Mouse (Mus musculus): ENCODE measurements around the gene Rgmb. TPM values are rescaled to one million over a fixed set of nuclear protein-coding genes. Genes with fewer than 3 reads are reported as not detected.

The Rgmb gene
- total RNA-seq, 2 experiments from 2014 or later: not detected

DNA sequence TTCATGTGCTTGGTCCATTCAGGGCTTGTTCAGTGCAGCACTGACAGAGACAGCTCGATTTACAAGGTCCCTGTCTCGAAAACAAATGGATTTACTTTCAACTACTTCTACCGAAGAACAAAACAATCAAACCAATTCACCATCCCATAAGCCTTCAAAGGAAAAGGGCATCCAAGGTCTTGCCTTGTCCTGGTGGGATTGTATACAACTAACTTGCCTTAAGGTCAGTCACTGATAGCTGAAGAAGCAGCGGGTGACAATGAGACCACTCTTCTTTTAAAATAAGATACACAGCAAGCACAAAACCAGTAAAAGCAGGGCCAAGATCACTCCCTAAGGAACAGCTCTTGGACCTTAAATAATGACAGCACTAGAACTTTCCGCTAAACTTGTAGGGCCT, 7.6 kb downstream of the Rgmb start:
- ATAC-seq (replicated peaks; ENCODE audit: poor library complexity, severe bottlenecking): no peak

DNA sequence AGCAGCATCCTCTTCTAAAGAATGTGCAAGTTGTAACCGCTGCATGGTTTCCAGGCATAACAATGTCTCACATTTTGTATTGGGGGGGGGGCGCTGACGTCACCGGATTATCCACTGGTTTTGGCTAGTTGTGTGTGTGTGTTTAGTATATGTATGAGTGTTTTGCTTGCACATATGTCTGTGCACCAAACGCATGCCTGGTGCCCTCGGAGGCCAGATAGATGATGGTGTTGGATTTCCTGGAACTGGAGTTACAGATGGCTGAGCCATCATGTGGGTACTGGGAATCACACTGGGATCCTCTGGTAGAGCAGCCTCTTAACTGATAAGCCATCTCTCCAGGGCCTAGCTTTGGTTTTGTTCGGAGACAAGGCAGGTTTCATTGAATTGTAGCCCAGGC, 8.5 kb downstream of the Rgmb start:
- no peak for ATAC-seq (replicated peaks; ENCODE audit: poor library complexity, severe bottlenecking)

DNA sequence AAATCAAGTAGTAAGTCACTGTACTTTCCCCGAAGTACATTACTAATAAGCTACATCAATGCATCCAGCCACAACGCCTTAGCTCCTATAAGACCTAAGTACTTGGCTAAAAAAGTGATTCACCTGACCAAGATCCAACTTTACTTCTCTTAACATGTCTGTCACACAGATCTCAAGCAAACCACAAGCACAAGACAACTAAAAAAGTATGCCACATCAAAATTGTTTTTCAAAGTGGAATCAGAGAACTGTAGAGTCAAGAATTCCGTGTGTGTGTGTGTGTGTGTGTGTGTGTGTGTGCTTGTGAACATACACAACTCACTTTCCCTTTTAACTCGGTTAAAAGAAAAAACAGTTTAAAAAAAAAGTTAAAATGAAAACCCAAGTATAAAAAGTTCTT, 9.1 kb downstream of the Rgmb start:
- ATAC-seq (replicated peaks; ENCODE audit: poor library complexity, severe bottlenecking): no peak

DNA sequence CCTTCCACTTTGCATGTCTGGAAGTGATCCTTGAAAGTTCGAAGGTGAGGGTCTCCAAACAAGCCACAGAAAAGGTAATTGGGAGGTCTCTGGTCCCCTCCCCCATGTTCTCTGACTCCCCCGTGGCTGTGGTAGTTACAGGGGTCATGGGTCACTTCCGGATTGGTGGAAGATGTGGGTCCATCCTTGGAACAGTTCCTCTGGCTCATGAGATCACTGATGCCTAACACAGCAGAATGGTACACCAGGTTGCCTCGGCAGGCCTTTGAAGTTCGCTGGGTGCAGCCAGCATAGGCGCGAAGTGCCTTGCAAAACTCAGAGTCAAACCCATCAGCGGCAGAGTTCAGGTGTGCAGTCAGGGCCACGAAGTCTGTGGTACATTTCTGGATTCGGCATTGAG, 10.1 kb downstream of the Rgmb start:
- ATAC-seq (replicated peaks; ENCODE audit: poor library complexity, severe bottlenecking): no peak

DNA sequence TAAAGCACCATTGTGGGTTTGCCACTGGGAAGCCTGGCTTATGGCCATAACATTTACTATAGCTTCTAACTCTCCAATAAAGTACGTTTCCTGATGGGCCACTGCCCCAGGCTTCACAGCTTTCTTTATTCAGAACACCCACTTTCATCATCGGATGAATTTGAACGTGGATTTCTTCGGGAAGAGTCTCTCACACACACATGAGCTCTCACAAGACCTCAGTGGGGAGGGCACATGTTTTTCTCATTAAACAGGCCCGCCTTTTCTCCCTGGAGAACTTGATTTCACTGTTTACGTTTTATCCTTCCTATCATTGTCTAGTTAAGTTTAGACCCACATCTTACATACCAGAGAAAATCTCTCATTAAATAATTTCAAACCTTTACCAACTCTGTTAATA, 10.7 kb downstream of the Rgmb start:
- no peak for ATAC-seq (replicated peaks; ENCODE audit: poor library complexity, severe bottlenecking)

DNA sequence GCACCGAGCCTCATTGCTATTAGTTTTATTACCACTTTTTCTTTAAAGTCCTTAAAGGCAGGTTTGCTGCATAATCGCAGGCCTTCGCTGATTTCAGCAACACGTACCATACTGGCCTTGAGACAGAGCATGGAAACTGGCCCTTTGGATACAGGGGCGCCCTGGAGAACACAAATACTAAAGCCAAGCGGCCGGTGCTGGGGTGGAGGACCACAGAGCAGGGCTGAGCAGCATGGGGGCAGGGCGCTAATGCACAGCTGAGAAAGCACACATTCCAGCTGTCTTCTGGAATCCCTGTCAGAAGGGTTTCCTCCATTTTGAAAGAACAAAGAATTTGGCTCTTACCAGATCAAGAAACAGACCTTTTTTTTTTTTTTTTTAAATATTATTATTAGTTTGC, 12.5 kb downstream of the Rgmb start:
- ATAC-seq (replicated peaks; ENCODE audit: poor library complexity, severe bottlenecking): no peak

DNA sequence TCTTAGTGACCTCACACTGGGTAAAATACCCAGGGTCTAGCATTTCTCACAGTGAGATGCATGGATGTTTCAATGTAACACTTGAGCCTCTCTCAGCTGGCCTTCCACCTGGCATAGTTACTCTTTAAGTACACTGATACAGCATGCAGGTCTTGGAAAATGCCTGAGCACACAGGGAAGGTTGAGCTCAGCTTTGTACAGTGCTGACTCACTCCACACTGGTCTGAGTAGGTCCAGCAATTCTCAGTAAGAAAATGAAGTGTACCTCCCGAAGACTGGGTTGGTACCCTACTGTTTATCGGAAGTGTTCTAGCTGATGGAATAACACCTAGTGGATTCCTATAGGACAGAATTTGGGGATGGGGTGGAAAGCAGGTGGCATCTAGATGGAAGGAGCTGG, 13.2 kb downstream of the Rgmb start:
- ATAC-seq (replicated peaks; ENCODE audit: poor library complexity, severe bottlenecking): no peak

DNA sequence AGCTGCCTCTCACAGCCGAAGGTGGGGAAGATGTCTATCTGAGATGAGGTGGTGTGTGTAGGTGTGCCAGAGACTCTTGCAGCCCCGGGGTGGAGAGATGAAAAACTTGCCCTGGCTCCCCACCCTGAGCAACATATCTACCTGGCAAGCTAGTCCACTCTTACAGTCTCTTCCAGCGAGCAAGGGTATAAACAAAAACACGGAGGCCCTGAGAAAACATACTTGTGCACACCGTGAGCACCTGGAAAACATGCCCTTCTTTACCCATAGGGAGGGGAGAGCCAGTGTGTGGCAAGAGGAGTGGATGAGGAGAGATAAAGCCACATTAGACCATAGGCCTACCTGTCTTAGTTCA, 13.8 kb downstream of the Rgmb start:
- no peak for ATAC-seq (replicated peaks; ENCODE audit: poor library complexity, severe bottlenecking)

DNA sequence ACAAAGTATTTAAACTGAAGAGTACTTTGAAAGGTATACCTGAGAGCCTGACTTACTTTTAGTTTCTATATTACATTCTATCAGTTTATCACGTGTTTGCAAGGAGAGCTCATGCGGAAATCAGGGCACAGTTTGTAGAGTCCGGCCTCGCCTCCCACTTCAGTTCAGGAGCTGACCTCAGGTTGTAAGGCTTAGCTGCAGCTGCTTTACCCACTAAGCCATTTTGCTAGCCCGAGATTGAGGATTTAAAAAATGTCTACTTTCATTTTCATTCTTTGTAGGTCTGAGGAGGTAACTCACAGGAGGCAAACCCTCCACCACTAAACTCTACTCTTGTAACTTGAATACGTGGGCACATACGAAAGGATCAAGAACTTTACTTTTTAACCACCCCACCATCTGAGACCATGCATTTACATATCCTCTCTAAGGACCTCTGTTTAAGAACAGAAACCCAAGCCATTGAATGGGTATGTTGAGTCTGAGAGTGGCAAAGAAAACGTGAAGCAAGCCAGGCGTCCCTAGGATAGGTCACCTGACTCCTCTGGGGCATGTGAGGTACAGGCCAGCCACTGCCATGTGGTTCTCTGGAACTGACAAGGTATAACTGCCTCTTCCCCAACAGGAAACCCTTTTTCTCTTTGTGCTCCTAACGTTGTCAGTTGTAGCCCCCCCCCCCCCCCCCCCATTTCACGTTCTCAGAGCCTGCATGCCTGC, 14.3 kb downstream of the Rgmb start:
- ATAC-seq (replicated peaks; ENCODE audit: poor library complexity, severe bottlenecking): no peak

DNA sequence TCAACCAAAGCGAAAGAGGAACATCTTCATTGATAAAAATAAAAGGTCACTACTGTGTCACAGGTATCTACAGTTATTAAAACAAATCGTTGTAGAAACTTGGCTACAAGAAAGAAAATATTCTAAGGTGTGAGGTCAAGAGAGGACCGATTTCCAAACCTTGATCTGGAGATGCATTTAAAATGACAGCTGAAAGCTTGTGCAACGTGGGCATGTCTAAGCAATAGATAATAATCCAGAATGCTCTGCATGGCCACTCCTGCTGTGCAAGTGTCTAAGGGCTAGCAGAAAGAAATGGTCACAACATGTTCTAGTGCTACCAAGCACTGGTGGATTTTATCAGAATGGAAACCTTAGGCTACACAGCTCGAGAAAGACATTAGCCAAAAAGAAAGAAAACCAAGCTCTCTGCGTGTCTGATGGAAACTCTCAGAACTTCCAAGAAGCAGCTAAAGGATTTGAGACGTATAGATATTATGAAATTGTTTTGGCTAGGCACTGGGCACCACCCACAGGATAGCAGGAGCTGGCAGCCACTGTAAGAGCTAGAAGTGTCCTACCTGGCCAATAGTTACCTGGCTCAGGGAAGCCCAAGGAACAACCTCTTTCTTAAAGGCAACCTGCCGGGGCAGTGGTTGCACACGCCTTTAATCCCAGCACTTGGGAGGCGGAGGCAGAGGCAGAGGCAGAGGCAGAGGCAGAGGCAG, 15.4 kb downstream of the Rgmb start:
- no peak for ATAC-seq (replicated peaks; ENCODE audit: poor library complexity, severe bottlenecking)

DNA sequence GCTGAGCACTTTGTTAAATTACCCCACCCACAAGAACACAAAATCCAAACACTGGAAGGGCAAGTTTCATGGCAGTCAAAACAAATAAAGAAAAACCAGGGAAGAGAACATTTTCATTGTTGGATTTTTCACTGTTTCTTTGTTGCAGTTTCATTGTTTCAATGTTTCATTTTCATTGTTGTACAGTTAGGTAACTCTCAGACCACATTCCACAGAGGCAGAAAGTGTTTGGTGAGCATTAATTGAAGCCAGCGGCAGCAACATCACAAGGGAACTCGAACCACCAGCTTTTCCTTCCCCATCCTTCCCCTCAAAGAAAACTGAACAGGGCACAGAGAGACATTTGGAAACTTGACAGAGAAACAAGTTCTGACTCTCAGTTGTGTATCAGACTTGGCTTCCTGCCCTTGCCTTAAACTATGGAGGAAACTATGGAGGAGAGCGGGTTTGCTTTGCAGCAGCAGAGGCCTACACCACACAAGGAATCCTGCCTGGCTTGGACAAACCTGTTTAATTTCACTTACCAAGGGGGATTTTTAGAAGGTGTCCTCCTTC, 17.1 kb downstream of the Rgmb start:
- ATAC-seq (replicated peaks; ENCODE audit: poor library complexity, severe bottlenecking): no peak

DNA sequence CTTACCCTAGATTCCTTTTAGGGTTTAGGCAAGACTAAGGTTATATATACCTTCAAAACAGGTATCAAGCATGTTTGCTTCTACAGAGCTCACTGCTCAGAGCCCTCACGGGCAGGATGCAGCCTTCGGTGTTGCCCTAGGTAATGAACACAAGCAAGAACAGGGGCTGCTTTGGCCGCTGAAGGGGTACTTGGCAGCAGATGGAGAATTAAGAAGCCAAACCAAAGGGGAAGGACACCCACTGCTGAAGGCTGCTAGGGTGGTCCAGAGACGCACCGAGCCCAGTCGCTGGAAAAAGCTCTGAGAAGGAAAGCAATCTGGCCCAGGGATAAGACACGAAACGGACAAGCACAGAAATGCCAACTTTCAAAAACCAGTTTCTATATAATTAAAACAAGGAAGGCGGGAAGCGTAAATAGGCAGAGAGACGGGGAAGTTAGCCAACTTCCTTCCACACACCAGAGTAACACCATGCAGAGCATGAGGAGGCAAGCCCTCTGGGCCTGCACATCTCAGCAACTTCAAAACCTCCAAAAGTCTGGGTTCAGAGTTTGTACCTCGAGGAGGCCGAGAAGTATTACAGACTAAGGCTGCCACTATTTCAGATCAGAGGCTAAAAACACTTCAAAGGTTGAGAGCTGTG, 18.6 kb downstream of the Rgmb start:
- peak; percentile 54 for ATAC-seq (replicated peaks; ENCODE audit: poor library complexity, severe bottlenecking)

DNA sequence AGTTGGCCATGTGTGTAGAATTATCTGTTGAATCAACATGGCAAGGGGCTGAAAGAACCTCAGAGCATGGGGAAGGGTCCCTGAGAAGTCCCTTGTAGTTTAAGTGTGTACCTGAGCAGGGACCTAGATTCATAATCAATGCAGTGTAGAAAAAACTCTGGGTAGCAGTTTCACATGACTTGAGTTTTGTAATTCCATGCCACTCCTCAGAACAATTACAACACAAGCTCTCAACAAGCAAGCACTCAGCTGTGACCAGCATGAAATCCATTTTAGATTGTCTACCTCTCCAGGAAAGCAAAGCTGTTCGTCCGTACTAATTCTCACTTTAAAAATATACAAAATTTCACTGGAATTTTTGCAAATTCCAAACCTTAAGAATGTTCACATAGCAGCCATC, 20.9 kb downstream of the Rgmb start:
- ATAC-seq (replicated peaks; ENCODE audit: poor library complexity, severe bottlenecking): no peak

DNA sequence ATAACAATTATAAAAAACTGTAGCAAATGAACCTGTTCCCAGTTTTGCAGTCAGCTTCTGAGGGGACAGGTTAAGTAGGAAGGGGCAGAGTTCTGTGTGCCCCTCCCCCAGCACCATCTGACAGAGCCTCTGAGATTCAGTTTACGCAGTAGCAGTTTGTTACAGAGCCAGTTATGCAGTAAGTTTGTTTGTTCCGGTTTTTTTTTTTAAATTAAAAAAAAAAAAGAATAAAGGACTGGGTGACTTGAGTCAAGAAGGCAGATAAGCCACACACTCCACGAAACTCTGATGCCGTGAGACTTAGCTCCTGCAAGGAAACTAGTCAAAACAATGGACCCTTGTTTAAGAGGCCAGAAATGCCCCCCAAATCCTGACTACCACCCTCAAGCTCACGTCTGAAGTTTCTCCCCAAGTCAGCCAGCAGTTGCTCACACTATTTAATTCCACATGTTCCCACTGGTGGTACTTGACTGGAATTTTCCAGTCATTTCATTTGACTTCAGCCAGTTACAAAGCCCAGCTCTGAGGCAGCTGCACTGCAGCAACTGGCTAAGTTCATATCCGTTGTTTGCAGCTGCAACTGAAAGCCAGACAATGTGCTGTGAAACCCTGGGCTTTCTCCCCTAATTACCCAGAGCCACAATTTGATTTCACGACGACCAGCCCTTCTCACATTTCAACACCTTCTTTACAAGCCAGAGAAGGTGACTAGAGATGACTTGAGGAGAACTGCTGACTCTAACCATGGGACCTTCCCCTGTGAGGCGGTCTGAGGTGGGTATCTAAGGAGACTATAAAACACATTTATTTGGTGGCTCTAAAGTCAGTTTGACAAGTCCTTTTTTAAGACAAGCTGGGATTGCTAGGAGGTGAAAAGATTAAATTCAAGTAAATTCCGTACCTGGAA, 22.1 kb downstream of the Rgmb start:
- ATAC-seq (replicated peaks; ENCODE audit: poor library complexity, severe bottlenecking): no peak

DNA sequence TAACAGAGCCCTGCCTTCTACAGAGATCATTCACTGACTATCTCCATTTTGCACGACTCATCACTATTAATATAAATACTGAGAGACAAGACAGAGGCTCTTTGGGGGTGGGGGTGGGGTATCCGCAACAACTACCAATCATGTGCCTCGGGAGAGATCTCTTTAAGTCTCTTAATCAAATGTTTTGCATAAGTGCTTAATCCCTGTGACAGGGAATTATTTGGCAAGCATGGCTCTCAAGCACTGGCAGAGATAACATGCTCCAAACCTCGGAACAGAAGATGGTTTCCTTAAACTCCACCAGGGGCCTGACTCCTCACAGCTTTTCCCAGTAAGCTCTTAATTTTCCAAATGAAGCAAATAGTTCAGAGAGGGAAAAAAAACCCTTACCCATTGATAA, 22.8 kb downstream of the Rgmb start:
- no peak for ATAC-seq (replicated peaks; ENCODE audit: poor library complexity, severe bottlenecking)

DNA sequence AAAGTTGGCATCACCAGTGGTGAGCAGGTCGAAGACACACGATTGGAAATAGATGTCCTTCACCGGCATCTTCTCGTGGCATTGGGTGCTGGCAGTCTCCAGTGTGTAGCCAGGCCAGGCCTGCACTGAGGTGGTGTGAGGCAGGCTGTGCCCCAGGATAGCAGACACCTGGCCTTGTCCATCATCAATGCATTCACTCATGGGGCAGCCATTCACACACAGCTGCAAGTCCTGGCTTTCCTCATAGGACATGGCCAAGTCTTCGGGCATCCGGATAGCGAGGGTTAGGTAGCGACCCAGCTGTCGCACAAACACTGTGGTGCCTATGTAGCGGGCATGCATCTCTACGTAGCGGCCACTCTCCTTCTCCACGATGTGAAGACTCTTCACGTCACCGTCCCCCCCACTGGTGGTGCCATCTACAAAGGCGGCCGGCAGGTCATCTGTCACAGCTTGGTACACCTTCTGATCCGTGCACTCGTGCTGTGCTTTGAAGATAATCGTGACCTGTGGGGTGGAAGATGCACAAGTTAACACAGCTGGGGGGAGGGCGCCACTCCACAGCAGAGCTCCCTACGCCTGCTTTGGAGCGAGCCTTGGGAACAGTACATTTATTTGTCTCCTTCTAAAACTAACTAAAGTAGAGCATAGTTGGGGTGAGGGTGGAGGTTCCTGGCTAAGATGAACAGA, 23.4 kb downstream of the Rgmb start:
- ATAC-seq (replicated peaks; ENCODE audit: poor library complexity, severe bottlenecking): no peak

DNA sequence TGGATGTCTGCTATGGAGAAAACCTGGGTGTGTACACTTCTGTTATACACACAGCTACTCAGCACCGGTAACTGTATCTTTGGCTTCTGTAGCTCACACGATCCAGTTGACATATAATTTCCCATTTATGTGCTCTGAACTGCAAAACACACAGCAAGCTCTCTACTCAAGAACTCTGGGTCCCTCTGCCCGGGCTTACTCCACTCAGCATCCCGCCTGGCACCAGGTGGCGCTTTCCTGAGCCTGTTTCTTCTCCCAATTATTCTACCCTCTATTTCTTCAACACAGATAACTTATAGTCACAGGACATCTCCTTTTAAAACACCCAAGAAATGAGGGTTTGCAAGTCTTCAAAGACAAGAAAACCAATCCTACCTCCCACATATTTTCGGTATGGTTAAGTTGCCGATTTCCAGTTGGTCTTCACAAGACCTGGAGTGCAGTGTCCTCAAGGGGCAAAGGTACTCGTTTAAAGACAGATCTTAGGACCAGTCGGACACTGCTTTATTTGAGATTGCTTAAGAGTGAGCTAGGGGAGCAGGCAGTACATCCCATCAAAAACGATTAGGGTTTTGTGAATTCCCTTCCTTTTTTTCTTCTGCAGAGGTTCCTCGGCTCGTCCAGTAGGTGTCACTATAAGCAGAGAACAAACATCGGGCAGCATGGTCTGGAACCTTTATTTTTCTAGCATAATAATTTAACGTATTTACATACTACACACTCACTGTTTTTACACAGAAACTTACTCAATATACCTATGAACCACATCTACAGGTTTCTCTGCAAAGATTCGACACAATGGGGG, 26.6 kb downstream of the Rgmb start:
- ATAC-seq (replicated peaks; ENCODE audit: poor library complexity, severe bottlenecking): peak; percentile 87

DNA sequence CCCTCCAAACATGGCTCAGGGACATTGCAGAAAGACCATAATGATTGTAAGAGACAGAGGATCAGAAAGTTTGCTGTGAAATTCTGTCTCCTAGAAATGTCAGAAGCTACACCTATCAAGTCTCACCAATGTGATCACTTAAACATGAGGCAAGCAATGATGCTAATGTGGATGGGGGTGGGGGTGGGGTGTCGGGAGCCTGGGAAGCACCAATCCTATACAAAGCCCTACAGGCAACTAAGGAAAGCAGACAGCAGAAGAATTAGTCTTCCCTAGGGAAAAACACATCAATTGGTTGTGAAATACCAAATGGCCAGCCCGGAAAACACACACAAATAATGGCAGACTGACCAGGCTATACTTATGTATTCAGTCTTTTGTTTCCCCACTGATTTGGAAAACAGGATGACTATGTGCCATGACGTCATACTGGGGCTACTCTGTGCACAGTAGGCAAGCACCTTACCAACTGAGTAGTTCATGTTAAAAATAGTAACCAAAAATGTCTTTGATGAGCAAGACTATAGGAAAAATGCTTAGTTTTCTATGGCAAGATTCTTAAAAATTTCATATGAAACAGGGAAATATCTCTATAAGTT, 31.5 kb downstream of the Rgmb start:
- no peak for ATAC-seq (replicated peaks; ENCODE audit: poor library complexity, severe bottlenecking)

DNA sequence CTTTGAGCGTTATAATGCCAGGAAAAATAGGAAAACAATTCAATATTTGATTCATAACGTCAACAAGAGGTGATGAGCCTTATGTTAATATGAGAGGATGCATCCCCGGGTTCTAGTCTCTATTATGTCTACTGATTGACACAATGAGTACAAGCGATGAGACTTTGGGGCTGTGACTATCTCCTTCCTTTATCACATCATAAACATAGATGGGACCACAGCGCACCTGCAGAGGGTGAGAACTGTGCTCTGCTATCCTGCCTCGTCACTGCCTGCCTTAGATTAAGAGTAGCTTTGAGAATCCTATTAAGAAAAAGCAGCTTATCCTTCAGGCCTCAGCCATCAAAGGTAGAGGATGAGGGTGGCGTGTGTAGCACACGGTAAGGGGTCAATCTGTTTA, 40.1 kb downstream of the Rgmb start:
- no peak for ATAC-seq (replicated peaks; ENCODE audit: poor library complexity, severe bottlenecking)

Data from granulocyte monocyte progenitor cell, adult 5-6 weeks (primary cell).